Mouse (Mus musculus) cerebellum, postnatal 25 days (tissue): Measurements from ENCODE around the gene Map3k10.

Source experiments
- DNase-seq, 2 experiments: peaks; one replicate each; pipeline ENCODE4 v3.0.0; 2021; ENCODE audit warnings: mixed read lengths in 2 of 2

The Map3k10 gene

GRCm38 (mm10) chr7:27609285-27609684, 65.1 kb downstream of the Map3k10 start:
- DNase-seq, result peak; percentile 41 to 55

DNA sequence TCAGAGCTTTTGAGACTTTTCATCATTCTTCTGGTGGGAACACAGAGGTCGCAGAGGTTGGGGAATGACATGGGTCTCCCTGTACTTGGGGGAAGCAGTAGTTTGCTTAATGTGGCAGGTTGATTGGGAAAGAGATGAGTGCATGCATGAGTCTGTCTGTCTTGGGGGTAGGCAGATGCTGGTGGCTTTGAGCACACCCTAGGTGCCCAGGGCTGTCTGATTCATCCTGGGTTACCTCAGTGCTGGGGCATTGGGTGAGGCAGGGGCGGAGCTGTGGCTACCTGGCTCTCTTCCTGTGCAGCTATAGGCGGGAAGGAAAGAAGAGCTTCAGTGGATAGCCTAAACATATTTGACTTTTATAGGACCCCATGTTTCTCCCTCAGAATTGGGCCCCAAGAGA, 66.3 kb downstream of the Map3k10 start:
- DNase-seq, result peak in 1 of 2 experiments; percentile 55

DNA sequence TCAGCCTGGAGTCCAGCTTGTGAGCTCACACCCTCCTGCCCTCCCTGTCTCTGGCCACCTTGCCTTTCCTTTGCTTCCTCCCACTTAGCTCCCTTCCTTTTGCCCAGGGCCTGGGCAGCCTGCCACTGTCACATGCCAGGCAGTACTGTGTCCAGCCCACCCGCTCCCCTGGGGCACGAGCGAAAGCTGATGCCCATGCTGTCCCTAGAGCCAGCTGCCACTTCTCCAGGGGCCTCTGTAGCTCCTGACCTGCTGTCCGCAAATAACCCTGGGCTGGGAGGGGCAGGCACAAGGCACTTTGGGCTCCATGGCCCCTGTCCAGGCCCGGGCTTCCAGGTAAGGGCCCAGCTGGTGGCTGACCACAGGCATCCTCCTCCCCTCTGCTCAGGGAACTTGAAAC, 66.8 kb downstream of the Map3k10 start:
- DNase-seq, result peak; percentile 94 to 96

DNA sequence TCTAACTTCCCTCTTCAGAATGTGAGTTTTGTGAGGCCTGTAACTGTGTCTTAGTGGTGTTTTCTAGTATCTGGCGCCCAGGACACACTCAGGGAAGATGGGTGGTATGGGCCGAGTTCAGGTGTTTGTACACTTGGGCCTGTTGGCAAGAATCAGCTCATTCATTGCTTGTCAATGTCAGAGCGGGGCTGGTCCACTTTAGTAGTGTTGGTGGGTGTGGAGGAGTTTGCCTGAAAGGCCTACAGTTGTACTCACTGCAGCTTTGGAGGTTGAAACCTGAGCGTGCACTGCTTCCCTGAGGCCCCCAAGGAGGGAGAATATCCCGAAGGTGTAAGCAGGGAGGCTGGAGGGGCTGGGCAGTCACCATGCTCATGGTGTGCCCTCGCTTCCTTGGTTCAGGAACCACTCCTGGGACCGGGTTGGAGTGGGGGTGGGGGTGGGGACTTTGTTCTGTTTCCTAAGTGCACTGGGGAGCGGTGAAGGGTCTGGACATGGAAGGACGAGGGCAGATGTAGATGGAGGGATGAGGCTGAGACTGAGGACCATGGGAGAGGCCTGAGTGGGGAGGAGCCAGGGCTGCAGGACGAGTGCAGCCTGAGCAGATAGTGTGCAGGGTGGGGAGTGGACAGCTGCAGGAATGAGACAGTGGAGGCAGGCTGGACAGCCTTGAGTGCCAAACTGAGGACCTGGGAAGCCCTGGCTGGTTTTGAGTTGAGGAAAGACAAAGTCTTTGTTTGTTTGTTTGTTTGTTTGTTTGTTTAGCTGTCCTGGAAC, 67.7 kb downstream of the Map3k10 start:
- DNase-seq, result peak; percentile 47 to 50
